Mouse (Mus musculus) spleen, postnatal 0 days (tissue): Measurements from ENCODE around the gene Sell. TPM values are rescaled to one million over a fixed set of nuclear protein-coding genes. Genes with fewer than 3 reads are reported as not detected.

Experiments used
- polyA plus RNA-seq: library from polyadenylated mRNA; unstranded; fragments of >200 nt; fragmentation: Nextera tagmentation; extraction: Ambion mirVana; gene quantifications from 2 replicates; pipeline ENCODE4 v1.2.1, GENCODE M21; 2015

Gene Sell
- polyA plus RNA-seq, result 26.5 and 35.1 TPM in 2 replicates

GRCm38 (mm10) chr1:164061925-164062324, at the start of gene Sell:
Gene Sell, plus strand, starts transcription at chr1:164061982.

GRCm38 (mm10) chr1:164047934-164048333, 13.8 kb upstream of the Sell start, which contains the start of gene Sele:
Gene Sele, plus strand, starts transcription at chr1:164048234.

GRCm38 (mm10) chr1:164114947-164115493, 53.2 kb downstream of the Sell start, which contains the start of gene Selp:
Gene Selp, plus strand, starts transcription at chr1:164115264.

Other genes starting within 250 kb of the Sell start
- gene Scyl3, start 132.9 kb upstream of the Sell start, polyA plus RNA-seq, result 13.6 and 14.5 TPM in 2 replicates
- gene BC055324, start 67.2 kb upstream of the Sell start, polyA plus RNA-seq, result 9.8 and 10.2 TPM in 2 replicates
- 6.2 and 6.9 TPM in 2 replicates for gene Mettl18, start 67.1 kb upstream of the Sell start, polyA plus RNA-seq
- 0.04 and 0.08 TPM in 2 replicates for gene Sele, start 13.7 kb upstream of the Sell start, polyA plus RNA-seq
- gene Selp, start 53.3 kb downstream of the Sell start, polyA plus RNA-seq, result 1.2 and 1.4 TPM in 2 replicates
- 2.0 and 2.2 TPM in 2 replicates for gene F5, start 89.9 kb downstream of the Sell start, polyA plus RNA-seq
- gene Slc19a2, start 187.1 kb downstream of the Sell start, polyA plus RNA-seq, result 4.8 and 5.2 TPM in 2 replicates
- gene Ccdc181, start 213.6 kb downstream of the Sell start, polyA plus RNA-seq, result 4.5 and 5.7 TPM in 2 replicates
- 14.8 and 15.8 TPM in 2 replicates for gene Nme7, start 242.1 kb downstream of the Sell start, polyA plus RNA-seq
- gene Blzf1, start 245.5 kb downstream of the Sell start, polyA plus RNA-seq, result 10.9 and 12.9 TPM in 2 replicates